Mouse (Mus musculus) cerebellum, adult 11-12 months (tissue): ENCODE data around the gene Arhgap29.
A peak's percentile ranks its signal among the peaks of the same experiment; 100 is the strongest.

Experiments
- DNase-seq: peaks from one replicate; pipeline ENCODE4 v3.0.0; 2022

The Arhgap29 gene

DNA sequence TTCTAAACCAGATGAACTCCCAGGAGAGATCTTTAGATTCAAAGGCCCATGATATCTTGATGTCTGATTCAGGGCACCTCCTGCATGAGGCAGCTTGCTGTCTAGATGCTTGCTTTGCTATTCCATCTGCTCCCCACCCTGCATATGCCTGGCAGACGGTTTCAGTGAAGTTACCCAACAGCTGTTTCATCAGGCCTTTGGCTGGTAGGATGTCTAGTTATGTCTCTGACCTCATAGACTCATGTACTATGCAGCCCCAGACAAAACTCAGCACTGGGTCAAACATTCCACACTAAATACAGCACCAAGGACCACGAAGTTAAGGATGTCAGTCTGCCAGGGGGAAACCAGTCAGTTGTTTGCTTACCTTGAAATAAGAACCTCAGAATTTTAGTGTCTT, 6.4 kb upstream of the Arhgap29 start:
- no peak for DNase-seq

DNA sequence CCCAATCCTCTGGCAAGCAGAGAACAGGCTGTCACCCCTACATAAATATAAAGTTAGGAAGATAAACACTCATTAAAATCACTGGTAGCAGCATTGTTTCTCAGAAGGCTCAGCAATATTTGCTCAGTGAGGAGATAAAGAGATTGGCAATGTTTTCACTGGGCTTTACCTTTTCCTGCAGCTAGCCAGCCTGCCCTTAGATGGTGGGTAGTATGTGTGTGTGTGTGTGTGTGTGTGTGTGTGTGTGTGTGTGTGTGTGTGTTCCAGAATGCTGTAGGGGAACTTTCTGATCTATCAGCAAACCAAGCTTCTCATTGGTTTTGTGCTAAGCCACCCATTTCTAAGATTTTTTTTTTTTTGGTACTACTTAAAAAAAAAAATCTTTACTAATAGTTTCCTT, 5.6 kb upstream of the Arhgap29 start:
- DNase-seq: no peak

DNA sequence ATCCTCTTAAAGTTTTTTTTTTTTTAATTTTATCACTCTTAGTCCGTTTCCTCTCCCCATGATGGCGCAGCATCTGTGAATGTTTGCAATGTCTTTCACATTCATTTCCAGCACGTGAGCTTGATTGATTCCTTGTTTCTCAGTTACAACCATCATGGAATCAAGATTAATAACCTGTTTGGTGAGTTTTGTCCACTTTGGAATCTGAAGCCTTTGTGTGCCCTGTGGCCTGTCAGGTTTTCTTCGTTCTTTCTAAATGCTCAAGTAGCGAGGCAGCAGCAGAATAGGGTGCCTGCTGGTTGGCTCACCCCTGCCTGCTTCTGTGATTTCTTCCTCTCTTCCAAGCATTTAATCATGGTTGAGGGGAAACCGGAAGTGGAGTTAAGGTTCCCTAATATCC, 2.2 kb upstream of the Arhgap29 start:
- DNase-seq: no peak

DNA sequence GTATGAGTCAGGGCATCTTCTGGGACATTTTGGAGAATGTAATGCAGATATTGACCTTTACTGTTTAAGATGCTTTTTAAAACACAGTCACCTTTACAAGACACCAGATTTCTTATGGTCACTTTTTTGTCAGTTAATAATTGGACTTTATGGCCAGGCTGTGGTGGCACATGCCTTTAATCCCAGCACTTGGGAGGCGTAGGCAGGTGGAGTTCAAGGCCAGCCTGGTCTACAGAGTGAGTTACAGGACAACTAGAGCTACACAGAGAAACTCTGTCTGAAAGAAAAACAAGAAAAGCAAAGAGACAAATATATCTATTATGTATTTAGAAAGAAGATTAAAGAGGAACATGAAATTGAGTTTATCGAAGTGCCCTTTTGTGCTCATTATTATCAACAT, 1.2 kb upstream of the Arhgap29 start:
- DNase-seq: no peak

DNA sequence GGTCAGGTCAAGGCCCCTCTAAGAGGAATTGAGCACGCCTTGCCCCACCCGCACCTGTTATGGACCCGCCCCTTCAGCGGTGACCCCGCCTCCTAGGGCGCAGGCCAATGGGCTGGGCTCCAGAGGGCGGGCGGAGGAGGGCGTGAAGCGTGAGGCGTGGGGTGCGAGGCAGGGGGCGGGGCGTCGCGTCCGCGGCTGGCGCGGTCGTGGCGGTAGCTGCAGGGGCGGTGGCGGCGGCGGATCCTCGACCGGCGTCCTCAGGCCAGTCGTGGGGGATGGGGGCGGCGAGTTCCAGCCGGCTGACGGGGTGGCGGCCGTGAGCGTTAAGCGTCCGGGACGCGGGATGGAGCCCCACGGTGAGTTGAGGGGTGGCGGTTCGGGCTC, 700 bp downstream of the Arhgap29 start:
- DNase-seq: peak; percentile 34

DNA sequence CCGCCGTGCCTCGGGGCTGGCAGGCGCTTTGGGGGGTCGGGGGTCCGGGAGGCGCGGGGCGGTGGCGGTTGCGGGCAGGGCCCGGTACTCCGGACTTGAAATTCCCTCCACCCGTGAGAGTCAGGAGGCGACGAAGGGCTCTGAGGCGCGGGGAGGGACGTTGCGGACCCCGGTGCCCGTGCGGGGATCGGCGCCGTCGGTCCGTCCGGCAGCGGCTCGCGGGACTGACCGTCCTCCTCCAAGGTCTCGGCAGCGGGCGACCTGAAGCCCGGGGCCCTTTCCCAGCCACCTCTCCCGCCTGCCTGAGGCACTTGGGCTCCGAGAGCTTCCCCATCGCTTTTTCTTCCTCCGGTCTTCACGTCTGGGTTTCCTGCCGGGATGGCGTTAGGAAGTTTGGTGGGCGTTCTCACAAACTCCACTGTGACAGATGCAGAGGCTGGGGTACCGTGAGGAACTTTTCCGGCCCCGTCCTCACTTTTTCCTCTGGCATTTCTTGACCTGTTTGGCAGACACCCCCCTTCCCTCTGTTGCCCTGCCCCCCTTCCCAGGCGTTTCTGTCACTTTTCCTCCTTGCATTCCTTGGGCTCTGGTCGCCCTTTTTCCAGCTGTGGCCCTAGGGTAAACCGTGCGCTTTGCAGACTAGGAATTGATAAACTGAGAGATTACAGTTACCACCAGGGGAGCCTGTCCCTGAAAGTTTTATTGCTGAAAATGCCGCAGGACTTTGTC, 1.3 kb downstream of the Arhgap29 start:
- no peak for DNase-seq

DNA sequence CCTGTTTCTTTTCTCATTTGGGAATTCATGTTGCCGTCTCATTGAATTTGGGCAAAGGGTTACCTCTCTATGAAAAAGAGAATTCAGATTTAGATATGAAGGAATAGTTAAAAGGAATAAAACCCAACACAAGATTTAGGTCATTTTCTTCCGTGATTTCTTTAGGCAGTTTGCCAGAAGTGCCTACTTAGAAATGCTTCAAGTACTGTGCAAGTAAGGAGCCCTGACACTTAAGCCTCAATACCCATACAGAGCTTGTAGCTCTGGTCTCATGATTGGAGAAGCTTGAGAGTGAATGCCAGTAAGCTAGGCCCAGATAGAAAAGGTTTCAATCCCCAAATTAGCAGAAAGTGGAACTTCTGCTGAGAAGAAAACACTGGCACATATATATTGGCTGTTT, 2.1 kb downstream of the Arhgap29 start:
- DNase-seq: no peak

DNA sequence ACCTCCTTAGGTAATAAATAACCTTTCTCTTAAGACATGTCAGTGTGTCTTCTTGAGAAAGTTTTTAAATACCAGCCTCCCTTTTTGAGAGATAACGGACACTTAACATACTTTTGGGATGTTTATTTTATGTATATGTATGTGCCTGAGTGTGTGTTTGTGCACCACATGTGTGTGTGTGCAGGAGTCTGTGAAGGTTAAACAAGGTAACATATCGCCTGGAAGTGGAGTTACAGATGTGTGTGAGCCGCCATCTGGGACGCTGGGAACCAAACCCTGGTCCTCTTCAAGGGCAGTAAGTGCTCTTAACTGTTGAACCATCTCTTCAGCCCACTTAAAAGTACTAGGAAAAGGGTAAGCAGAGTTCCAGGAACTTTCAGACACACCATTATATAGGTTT, 3.2 kb downstream of the Arhgap29 start:
- DNase-seq: no peak

DNA sequence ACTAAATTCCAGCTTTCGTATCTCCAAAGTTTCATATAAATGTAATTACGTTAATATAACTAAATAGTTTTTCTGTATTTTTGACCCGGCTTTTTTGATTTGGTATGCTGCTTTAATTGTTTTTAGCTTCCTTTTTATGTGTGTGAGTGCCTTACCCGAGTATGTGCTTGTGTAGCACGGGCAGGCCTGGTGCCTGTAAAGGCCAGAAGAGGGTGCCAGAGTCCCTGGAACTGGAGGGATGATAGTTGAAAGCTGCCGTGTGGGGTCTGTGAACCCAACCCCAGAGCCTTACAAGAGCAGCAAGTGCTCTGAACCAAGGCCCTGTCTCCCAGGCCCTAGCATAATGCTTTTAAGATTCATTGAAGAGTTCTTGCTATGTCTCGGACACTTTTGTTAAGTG, 4.4 kb downstream of the Arhgap29 start:
- no peak for DNase-seq

DNA sequence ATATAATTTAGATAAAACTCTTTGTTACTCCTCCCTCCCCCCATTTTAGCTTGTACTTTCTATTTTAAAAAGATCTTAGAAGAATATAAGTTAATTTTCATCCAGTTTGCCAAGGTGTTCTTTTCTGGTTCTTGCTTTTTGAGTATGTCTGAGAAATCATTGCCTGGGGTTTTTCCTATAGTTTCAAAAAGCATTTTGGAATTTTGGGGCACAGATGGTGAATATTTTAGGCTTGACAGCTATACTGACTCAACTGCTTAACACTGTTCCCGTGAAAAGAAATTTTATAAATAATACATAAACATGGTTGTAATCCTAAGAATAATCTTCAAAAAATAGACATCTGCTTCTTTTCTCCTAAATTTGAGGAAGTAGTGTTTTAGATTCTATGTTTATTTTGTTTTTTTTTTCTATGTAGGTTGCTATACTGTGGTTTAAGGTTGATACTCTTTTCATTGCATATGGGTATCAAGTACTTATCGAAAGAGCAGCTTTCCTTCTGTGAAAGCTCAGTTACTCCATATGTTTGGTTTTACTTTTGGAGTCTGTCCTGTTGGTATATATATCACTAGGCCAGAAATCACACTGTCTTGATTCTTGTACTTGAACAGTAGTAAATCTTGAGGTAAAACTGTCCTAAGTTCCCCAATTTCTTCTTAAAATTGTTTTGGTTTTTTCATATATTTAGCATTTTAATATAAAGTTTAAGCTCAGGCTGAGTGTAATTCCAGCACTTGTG, 5.4 kb downstream of the Arhgap29 start:
- DNase-seq: no peak

DNA sequence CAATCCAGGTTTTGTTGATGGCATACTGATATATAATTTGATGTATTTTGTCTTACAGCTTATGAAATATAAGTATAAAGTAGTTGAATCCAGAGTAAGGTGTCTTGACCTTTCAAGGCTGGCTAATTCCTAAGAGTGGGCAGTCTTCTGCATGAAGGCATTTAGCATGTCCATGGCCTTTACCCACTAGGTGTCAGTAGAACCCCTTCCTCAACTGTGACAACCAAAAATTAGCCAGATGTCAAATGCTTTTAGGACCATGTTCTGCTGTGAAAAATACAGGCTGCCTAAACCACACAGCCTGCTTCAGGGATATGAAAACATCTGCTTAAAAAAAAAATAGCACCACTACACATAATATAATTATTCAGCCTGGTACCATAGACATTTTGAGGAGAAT, 11.8 kb downstream of the Arhgap29 start:
- no peak for DNase-seq

DNA sequence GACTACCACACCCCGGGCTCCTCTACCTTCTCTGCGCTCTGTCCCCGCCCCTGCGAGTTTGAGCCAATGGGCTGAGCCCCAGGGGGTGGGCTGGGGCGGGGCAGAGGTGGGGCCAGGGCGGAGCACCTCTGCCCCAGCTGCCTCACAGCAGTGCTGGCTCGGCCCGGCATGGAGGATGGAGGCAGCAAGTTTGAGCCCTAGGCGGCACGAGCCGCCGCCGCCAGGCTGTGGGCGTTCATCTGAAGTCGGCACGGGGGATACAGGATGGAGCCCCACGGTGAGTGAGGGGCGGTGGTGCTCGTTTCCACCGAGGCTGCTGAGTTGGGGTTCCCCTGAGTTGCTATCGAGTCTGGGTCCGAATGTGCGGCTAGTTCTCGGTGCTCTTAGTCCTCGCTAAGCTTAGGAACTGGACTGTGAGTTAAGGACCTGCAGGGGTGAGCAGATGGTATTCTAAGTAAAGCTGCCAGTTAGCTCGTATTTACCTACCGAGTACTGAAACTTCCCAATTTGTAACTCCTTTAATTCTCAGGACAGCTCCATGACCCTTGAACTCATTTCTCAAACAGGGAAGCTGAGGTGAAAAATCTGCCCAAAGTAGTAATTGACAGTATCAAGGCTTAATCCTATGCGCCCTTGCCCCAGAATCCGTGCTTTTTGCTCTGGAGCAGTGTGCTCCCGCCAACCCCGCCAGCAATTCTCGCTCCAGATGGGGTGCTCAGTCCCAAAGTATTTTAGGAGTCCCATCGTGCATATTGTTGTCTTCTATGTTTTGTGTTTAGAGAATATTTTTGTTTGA, 15.5 kb downstream of the Arhgap29 start:
- DNase-seq: peak; percentile 64

DNA sequence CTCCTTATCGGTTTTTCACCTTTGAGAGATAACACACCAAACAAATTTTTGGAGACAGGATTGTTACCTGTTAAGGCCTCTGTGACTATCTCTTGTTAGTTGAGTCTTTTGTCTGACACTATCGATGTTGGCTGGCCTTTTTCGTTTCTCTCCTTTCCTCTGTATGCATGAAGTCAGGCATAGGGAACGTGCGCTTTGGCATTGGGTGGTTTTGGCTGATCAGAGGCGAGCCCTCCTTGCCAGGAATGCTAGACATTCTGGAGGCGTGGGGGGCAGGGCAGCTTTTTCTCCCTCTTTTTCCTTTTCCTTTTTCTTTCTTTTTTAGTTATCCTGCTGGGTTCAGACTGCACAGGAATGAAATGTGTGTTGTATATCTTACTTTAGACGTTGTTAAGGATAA, 16.3 kb downstream of the Arhgap29 start:
- DNase-seq: no peak

DNA sequence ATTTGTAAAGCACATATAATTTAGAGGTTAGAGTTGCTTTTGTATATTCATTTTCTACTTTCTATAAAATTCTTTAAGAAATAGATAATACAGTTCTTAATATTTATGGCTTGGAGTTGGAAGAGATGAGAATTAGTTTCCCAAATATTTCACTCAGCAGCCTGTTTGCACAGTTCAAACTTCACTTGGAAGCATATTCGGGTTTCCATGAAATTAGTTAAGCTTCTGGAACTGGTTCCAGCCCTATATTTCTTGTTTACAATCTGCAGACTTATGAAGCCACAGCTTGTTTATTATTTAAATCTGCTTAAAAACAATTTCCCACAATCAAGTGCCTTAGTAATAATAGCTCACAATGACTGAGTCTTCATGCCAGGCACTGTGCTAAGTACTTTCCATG, 17.1 kb downstream of the Arhgap29 start:
- no peak for DNase-seq

DNA sequence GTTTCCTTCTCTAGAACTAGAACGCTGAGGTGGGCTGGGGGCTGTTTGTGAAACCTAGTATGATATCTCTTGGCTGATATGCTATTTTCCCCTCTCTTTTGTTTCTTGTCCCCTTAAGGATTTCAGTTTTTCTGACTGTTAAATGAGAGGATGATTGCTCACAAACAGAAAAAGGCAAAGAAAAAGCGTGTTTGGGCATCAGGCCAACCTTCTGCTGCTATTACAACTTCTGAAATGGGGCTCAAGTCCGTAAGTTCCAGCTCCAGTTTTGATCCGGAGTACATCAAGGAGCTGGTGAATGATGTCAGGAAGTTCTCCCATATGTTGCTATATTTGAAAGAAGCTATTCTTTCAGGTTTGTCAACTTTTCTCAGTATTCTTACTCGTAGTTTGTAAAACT, 21.4 kb downstream of the Arhgap29 start:
- no peak for DNase-seq

DNA sequence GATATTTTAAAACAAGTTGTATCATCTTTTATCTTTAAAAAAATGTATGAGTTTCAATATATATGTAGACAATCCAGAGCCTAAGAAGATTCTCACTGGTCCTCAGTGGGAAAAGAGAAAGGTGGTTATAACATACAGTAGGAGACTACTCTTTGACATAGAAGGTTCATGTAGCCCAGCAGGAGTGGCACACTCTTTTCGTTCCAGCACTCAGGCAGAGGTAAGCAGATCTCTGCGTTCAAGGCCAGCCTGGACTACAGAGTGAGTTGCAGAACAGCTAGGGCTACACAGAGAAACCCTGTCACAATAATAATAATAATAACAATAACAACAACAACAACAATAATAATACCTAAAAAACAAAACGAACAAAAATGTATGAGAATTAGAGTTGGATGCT, 23.0 kb downstream of the Arhgap29 start:
- DNase-seq: no peak

DNA sequence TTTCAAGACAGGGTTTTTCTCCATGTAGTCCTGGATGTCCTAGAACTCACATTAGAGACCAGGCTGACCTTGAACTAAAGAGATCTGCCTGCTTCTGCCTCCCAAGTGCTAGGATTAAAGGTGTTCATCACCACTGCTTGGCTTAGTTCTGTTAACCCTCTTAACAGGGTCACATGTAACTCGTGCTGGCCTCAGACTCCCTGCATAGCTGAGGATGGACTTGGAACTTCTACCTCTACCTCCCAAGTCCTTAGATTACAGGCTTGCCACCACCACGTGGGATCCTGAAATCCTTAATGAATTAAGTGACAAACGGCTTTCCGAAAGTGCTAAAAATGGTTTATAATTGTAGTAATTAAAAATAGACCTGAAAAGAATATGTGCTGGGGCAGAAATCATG, 29.0 kb downstream of the Arhgap29 start:
- DNase-seq: no peak

DNA sequence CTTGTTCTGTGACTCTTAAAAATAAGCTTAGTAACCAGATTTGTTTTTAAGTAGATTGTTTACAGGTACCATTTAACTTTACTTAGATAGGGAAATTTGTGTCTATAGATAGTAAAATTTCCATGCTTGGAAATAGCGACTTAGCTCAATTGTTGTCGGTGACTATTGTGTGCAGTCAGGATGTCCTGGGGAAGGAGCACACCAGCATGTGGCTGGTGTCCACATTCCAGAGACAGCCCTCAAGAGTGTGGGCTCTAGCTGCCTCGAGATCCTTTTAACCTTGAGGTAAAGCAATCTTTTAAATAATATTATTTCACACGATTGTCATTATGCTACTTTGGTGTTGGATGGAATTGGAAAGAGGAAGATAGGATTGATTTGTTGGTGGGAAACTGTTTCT, 30.1 kb downstream of the Arhgap29 start:
- no peak for DNase-seq

DNA sequence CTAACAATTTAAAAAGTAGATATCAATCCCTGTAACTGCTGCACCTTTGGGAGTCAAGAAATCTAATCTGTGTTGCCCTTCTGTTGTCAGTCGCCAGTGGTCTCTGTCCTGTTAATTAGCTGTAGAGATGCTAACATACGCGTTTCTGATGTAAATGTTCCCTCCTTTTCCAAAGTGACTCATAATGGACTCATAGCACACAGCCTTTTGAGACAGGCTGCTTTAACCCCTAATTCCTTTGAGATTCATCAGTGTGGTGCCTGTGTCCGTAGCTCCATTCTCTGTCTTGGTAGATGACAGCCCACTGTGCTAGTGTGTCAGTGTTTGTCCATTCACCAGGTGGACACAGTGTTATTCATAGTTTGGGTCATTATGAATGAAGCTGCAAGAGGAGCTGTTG, 42.8 kb downstream of the Arhgap29 start:
- no peak for DNase-seq

DNA sequence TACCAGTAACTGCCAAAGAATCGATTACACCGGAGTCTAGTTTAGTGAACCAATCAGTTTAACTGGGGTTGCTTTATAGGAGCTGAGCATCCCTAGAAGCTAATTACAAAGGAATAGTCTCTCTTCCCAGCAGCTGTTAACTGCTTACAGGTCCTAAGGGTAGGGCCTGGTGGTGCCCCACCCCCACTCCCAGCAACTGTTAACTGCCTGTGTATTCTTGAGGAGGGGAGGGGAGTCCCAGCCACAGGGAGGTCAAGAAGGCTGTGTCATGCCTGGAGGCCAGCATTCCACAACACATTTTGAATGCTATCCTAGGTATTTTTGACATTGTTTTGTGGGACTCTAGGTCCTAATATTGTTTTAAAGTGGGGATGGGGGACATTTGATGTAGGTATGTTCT, 47.6 kb downstream of the Arhgap29 start:
- no peak for DNase-seq

DNA sequence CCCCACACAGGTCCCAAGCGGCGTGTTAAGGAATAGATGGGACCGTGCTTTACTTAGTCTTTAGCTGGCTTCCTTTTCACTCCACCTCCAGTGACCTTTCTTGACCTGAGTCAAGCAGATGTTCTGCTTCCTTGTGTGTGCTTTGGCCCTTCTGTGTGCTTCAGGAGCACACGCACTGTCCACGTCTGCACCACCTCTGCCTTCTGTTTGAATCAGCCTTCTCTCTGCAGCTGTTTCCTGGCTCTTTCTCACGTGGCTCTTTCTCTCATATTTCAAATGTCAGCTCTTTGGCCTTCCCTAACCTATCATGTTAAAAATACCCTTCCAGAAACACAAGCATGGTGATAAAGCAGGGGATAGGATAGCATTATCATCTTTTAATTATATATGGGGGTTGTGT, 49.2 kb downstream of the Arhgap29 start:
- no peak for DNase-seq

DNA sequence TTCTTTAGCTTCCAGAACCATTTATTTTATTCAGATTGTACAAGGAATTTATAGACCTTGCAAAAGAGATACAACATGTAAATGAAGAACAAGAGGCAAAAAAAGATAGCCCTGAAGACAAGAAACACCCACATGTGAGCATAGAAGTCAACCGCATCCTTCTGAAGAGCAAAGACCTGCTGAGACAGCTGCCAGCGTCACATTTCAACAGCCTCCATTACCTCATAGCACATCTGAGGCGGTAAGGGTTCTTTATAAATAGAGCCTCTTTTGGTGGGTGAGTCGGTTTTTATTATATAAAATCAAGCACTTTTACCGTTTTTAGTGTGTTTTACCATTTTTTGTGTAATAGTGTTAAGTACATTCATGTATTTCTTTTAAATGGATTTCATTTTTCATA, 57.5 kb downstream of the Arhgap29 start:
- no peak for DNase-seq

DNA sequence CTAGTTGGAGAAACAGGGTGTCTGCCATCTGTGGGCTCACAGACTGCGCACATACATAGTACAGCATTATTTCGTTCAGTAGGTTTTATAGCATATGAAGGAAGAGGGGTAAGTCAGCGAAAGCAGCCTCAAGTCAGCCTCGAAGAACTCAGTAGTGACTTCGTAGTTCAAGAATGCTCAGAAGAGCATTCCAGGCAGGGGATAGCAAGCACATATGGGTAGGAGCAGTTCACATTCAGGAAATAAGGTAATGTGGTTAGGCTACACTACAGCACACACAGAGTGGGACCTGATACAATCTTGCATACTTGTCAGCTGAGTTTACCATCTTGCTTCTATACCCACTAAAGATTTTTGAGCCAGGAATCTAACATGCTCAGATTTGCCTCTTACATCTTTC, 58.0 kb downstream of the Arhgap29 start:
- DNase-seq: no peak

DNA sequence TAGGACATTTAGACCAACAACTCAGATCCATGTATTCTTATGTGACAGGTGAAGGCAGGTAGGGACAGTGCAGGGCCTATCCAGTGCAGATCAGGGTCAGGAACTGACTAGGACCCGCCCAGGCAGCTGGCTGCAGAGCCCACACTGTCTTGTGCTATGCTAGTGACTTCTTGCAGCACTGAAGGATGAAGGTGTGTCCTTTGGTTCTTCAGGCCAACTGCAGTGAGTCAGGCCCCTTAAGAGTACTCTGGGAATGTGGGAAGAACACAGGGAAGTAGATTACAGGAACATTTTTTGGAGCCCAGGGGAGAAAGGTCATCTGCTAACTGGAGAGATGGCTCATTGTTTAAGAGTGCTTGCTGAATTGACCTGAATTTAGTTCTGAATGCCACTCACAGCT, 60.1 kb downstream of the Arhgap29 start:
- no peak for DNase-seq
